Mouse (Mus musculus) adrenal gland, adult 18-20 months (tissue): ENCODE results near the gene Clmp. TPM values are rescaled to one million over a fixed set of nuclear protein-coding genes. Genes with fewer than 3 reads are reported as not detected.
"Not testable (repeated sequence)": the region's sequence is repeated elsewhere in the genome, so short reads cannot be mapped to it uniquely, and the experiment has no call there.

ENCODE experiments used
- DNase-seq, 2 experiments: peaks; one replicate each; pipeline ENCODE4 v3.0.0; 2021 to 2022; ENCODE audit warnings: low spot score in 2 of 2
- total RNA-seq, 2 experiments: library from RNA; stranded (reverse); gene quantifications; 1 replicate in 1 of 2; 2 replicates in 1 of 2; pipeline ENCODE4 v1.2.3; 2021

The Clmp gene
- total RNA-seq, 2 experiments from 2014 or later, result 5.2 to 8.1 TPM

DNA sequence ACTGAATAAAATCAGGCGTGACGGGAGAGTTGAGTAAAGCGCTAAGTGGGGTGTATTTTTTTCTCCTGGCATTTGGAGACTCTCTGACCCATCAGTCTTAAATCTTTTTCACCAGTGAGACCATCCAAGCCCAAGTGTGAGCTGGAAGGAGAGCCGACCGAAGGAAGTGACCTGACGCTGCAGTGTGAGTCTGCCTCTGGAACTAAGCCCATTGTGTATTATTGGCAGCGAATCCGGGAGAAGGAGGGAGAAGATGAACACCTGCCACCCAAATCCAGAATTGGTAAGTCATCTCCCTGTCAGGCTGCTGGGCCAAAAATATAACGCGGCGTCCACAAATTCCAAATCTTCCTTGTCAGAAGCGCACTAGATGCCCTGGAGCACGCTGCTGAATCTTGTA is 86.5 kb downstream of the Clmp start:
- DNase-seq, result no peak

DNA sequence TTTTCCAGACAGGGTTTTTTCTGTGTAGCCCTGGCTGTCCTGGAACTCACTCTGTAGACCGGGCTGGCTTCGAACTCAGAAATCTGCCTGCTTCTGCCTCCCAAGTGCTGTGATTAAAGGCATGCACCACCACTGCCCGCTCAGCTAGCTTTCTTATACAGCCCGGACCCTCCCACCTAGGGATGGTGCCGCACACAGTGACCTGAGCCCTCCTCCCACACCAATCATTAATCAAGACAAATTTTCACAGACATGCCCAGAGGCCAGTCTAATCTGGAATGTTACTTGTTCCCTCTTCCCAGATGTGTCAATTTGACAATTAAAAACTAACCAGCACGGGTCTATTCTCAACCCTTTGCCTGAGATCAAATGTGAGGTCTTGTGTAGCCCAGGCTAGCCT is 87.4 kb downstream of the Clmp start:
- not testable (repeated sequence) for DNase-seq

DNA sequence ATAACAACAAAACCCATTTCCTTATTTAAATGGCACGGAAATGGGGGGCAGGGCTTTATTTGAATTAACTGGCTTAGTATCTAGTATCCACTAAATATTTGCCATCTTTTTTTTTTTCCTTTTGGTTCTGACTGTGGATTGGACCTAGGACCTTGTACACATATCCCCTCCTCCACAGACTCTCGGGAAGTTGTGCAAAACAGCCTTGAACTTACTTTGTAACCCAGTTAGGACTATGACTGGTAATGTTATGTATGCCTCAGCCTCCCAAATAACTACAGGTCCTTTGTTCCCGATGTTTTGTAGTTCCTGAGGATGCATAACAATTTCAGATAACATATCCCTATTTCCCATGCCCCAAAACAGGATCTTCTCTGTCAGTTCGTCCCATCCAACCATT is 88.1 kb downstream of the Clmp start:
- no peak for DNase-seq

DNA sequence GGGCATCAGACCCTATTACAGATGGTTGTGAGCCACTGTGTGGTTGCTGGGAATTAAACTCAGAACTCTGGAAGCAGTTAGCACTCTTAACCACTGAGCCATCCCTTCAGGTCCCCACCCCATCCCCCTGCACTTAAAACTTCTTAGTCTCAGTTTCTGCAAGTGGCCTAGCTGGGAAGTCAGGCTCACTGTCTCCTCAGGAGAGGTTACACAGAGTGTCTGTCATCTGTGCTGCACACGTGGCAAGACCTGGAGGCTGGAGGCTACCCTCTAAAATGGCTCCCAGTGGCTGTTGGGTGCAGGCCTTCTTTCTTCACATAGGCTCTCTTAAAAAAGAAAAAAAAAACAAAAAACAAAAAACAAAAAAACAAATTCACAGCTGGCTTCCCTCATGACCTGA is 90.3 kb downstream of the Clmp start:
- no peak for DNase-seq

DNA sequence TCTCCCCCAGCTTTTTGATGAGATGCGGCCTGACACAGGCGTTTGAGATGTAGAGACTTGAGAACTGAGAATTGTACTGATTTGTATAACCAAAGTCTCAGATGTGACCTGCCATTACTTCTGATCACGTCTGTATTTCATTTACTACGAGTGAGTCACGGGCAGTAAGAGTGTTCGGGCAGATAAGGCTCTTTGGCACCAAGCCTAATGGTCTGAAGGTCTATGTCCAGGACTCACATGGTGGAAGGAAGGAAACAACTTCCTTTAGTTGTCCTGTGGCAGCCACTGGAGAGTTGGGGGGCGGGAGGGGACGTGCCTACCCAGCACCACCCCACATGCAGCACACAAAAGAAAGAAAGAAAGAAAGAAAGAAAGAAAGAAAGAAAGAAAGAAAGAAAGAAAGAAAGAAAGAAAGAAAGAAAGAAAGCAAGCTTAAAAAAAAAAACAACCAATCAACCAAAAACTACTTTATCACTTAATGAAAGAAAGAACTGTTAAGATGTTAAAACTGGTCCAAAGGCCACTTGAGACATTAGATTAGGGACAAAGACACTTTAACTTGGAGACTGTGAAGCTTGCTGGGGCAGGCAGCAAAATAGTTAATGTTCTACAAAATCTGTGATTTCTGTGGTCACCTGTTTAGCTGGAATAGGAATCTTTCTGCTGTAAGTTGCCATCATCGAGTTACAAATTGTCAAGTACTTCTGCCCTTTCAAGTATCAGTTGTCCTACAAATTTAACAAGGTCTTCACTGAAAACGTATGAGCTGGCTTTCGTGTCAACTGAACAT is 90.9 kb downstream of the Clmp start:
- DNase-seq, result peak in 1 of 2 experiments; percentile 47

DNA sequence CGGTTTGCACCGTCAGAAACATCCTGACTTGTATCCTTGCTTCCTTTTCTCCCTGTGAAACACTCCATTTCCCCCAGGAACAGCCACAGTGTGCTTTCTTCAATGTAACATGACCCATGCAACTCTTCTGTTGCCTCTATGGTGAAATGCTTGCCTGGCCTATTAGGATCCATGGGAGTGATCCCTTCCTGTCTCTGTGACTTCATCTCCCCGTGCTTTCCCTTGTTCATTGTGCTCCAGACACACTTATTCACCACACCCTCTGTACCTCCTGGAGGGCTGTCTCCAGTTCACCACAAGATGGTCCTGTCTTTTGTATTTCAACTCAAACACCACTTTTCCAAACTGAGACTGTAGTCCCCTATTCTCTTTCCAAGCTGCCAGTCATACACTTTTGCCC is 94.3 kb downstream of the Clmp start:
- no peak for DNase-seq

DNA sequence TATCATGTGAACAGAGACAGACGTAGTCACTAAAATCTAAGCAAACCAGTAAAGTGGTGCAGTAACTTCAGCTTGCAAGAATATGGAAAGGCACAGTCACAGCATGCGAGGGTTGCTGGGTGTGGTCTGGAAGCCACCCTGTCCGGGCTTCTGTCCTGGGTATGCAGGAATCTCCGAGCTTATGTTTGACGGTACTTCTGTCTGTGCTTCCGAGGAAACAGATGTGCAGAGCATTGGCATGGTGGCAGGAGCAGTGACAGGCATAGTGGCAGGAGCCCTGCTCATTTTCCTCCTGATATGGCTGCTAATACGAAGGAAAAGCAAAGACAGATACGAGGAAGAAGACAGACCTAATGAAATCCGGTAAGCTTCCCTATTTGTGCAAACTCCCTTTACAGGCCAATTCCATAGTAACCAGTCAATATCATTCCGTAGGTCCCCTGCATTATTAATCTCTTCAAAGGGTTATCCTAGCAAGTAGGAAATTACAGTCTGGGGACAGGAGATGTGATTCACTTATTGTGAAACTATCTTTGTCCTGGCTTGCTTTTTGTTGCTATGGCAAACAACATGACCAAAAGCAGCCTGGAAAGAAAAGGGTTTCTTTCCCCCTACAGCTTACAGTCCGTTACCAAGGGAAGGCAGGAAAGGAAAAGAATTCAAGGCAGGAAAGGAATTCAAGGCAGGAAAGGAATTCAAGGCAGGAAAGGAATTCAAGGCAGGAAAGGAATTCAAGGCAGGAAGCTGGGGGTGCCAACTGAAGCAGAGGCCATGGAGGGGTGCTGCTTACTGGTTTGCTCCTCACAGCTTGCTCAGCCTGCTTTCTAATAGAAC is 95.3 kb downstream of the Clmp start:
- DNase-seq, result no peak

DNA sequence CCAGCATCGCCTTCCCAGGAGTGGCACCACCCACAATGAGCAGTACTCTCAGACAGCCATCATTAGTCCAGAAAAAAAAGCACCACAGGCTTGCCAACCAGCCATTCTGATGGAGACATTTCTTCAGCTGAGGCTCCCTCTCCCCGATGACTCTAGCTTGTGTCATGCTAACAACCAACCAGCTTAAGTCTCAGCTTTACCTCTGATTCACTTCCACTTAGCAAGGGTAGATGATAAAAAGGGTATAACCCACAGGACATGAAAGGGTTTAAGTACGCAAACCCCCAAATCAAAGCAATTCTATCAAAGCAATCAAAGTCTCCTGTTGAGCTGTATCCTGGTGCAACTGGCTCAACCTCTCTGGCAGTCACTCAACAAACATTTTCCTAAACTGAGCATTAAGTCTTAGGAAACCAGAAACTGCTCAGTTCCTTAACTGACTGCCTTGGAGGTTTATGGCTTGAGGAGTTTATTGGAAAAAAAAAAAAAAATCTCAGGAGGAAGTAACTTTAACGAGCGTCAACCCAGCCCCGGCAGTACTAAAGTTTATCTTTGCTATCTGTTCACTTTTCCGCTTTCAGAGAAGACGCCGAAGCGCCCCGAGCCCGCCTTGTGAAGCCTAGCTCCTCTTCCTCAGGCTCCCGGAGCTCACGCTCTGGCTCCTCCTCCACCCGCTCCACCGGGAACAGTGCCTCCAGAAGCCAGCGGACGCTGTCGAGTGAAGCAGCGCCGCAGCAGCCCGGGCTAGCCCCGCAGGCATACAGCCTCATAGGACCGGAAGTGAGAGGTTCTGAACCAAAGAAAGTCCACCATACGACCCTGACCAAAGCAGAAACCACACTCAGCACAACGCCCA is 96.2 kb downstream of the Clmp start:
- peak; percentile 46 to 55 for DNase-seq

DNA sequence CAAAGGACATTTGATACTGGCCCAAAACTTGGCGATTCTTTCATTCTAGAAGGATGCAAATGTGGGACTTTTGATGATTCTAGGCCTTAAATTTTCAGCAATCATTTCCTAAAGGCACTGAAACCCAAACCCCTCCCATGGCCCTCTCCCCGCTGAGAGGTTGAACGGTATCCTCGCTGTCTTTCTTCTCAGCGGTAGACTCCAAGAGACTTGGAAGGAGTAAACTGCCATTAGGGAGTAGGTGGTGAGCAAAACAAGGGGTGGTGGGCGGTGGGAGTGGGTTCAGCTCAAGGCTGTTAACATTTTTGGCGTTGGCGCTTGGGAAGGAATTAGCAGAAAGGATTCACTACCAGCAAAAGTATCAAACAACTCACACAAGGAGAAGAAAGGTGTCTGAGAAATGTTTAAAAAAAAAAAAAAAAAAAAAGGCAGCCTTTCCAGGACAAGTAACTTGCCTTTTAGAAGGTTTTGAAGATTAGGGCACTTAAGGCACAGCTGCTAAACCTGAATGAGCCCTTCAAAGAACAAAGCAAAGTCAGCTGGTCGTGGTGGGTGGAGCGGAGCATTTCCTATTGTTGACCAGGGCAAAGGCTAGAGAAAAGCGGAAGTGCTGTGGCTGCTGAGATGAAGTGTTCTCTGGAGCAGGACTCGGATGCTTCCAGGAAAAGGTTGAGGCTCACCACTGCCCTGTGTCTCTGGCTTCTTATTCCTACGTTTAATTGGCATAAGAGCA is 98.0 kb downstream of the Clmp start:
- DNase-seq, result no peak

DNA sequence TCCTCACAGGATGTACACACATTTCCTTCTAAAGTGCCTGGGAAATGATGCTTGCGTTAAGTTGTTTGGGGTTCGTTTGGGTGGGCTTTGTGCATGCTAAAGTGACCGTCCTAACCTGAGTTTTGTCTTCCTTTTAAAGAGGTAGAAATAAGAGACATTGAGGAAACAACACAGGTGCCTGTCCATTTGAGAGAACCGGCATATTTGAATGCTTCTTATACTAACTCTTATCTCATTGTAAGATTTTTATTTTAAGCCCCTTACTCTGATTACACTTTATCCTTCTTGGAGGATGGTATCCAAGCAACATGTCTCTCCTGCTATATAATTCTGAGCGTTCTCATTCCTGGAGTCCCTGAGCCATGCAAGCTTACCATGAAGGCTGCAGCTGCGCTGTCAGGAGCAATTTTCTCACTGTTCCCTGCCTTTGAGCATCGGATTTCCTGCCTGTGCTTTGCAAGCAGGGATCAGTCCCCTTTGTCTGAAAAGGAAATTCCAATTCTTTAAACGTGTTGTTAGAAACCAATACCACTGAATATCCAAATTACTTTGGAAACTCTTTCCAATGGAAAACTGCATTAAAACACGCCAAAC is 98.7 kb downstream of the Clmp start:
- no peak for DNase-seq

DNA sequence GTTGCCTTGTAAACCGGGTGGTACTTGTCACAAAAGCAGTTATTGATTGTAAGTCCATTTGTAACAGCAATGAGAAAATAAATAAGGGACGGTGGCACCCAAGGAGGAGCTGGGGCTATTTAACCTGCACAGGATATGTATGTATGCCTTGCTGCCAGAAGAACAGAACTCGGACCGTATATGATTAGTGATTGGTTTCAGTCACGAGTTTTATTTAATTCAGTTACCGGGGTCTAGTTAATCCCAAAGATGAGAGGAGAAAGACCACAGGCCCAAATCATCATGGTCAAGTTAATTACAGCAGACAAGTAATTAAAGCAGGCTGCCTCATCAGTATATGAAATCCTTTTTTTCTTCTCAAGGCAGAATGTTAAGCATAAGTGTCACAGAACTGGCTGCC is 99.7 kb downstream of the Clmp start:
- no peak for DNase-seq

DNA sequence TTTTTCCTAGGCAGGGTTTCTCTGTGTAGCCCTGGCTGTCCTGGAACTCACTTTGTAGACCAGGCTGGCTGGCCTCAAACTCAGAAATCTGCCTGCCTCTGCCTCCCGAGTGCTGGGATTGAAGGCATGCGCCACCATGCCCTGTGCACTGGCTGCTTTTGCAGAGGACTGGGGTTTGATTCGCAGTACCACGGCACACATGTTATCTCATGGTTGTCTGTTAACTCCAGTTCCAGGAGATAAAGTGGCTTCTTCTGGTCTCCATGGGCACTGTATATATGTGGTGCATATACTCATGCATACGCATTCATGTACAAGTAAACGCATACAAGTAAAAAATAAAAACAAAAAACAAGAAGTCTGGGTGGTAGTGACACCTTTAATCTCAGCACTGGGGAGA is 101.1 kb downstream of the Clmp start:
- DNase-seq, result not testable (repeated sequence)

DNA sequence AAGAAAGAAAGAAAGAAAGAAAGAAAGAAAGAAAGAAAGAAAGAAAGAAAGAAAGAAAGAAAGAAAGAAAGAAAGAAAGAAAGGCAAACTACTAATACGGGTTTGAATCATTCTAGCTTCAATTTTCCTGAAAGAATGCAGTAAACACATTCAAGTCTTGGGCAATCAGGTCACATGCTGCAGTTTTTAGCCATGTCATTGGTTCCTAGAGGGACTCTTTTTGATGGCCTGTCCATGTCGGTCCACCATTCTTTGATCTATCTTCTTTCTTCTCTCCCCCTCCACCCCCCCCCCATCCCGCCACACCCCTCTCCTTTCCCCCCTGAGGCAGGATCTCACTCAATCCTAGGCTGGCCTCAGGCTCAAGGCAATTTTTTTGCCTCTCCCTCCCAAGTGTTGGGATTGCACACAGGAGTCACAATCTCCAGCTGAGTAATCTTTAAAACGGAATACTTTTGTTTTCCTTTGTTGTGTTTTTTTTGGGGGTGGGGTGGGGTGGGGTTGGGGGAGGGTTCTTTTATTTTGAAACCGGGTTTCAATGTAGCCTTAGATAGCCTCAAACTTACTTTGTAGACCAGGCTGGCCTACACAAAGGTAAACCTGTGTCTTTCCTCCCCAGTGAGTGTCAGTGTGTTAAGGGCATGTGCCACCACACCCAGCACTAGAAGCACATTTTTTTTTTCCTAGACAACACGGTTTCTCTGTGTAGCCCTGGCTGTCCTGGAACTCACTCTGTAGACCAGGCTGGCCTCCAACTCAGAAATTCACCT is 106.3 kb downstream of the Clmp start:
- DNase-seq, result no peak

DNA sequence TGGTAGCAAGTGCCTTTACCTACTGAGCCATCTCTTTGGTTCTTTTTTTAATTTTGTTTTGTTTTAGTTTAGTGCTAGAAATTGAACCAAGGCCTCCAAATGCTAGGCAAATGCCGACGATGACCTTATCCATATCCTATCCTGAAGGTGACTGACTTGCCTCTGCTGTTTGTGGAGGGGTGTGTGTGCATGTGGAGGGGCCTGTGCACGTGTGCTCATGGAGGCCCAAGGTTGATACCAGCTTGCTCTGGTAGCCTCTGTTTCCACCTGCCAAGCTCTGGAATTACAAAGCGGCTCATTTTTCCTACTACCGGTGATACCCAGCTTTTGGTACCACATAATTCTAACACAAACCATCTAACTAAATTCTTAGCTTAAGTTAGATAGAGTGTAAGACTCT is 107.8 kb downstream of the Clmp start:
- no peak for DNase-seq

DNA sequence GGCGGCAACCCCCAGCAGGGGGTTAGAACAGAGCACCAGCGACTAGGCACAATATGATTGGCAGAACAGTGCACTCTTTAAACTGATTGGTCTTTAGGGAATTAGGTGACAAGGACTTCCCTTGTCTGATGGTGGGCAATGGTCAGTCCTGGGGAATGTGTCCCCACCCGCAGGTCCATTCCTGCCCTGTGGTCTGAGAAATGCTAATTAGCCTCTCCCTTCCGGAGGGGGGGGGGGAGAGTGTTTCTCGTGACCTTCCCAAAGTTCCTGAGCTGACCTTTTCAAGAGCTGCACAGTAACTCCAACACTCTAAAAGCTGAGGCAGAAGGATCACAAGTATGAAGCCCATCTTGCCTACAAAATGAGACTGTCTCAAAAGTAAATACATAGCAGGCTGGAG is 108.5 kb downstream of the Clmp start:
- DNase-seq, result no peak

DNA sequence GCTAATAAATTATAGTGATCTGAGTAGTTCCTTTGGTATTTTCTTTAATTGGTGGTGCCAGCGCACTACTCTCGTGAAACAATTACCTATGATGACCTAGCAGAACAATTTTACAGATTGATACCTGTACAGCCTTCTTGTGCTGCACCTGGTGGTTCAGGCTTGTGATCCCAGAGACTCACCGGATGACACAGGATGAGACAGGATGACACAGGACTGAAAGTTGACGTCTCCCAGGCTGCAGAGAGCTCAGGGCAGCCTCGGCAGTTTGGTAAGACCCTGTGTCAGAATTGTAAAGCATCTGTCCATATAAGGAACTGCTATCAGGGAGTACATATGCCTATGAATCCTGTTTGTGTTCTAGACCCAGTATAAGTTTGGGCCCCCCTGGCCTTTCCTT is 109.2 kb downstream of the Clmp start:
- DNase-seq, result no peak

DNA sequence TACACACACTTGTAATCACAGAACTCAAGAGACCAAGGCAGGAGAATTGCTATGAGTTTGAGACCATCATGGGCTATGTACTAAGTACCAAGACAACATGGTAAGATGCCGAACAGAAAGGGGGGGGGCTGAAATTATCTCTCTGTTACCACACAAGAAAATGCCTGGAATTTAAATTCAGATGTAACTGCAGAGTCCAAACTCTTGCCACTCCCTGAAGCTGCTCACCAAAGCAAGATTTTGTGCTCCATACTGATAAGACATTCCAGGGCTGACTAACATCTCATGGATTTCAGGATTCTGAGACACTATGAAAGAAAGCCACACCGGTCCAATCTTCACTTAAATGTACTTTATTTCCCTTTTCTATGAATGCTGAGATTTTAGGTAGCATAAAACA is 109.8 kb downstream of the Clmp start:
- DNase-seq, result no peak

DNA sequence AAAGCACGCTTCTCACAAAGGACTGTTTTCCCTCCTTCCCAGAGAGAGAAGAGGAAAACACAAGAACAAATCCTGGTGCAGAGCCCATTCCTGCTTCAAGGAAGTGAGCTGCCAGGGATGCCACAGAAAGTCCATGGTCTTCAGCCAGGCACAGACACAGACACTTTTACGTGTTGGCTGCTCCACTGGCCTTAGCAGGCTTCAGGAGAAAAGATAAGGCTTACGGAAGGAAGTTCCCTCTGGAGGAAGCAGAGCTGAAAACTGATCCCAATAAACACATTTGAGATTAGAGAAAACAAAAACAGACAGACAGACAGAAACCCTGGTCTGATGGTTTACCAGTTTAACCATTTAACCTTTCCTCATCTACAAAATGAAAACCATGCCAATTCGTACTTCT is 110.3 kb downstream of the Clmp start:
- DNase-seq, result no peak

DNA sequence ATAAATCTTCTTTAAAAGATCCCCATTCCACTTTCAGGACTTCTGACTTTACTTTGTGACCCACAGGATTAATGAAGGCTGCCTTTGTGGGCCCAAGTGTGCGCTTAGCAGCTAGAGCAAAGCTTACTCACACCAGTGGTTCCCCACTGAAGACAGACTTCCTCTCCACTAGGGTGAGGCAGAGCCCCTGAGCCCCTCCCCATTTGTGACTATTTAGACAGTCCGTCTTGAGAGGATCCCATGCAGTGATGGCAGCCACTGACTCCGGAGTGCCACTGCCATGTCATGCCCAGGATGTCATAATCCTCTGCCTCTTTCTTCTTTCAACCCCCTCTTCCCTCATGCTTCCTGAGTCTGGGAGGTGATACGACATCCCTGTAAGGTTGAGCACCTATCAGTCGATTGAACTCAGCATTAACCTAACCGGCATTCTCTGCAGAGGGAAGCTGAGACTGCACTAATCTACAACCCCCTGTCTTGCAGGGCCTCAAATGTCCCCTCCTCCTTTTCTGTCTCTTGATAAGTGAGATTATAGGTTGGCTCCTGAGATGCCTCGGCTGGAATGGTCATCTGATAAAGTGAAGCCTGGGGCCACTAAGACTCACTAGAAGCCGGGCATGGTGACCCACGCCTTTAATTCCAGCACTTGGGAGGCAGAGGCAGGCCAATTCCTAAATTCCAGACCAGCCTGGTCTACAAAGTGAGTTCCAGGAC is 112.6 kb downstream of the Clmp start:
- DNase-seq, result no peak
